ENCODE assay signal across 27 mouse cellular contexts in the genomic region with DNA sequence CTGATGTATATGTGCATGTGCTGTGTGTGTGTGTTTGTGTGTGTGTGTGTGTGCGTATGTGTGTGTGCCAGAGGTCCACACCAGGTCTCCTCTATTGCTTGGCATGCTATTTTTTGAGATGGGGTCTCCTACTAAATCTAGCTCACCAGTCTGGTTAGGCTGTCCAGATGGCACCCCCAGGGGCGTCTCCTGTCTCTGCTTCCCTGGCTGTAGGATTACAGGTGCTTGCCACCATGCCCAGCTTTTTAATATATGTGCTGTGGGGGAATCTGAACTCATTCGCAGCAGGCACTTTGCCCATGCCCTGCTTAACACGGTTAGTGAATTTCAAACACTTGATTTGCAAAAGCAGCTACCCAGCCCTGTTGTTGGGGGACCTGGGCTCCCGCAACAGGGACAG. TPM values are rescaled to one million over a fixed set of nuclear protein-coding genes. Genes with fewer than 3 reads are reported as not detected.
"Had no signal": no experiment of that assay in that cellular context is flagged by ENCODE, and none has a peak within 500 bp of the region (broad histone marks: within the 10 kb centered on the region; RNA-seq: fewer than 3 reads in every experiment).

No protein-coding gene starts in this region.

- H3K9ac ChIP-seq: embryonic facial prominence, embryonic 12.5 days; embryonic facial prominence, embryonic 13.5 days; embryonic facial prominence, embryonic 15.5 days; forebrain, embryonic 12.5 days; forebrain, embryonic 13.5 days; forebrain, embryonic 15.5 days; forebrain, postnatal 0 days had no signal

- H3K36me3 ChIP-seq: embryonic facial prominence, embryonic 10.5 days; embryonic facial prominence, embryonic 12.5 days; embryonic facial prominence, embryonic 13.5 days; embryonic facial prominence, embryonic 15.5 days; forebrain, embryonic 10.5 days; forebrain, embryonic 12.5 days; forebrain, embryonic 15.5 days had no signal

- ATAC-seq: forebrain, embryonic 13.5 days; forebrain, embryonic 14.5 days; forebrain, embryonic 15.5 days; forebrain, embryonic 16.5 days; forebrain, postnatal 0 days had no signal

- H3K4me2 ChIP-seq: embryonic facial prominence, embryonic 12.5 days; embryonic facial prominence, embryonic 13.5 days; embryonic facial prominence, embryonic 15.5 days; forebrain, embryonic 12.5 days; forebrain, embryonic 13.5 days; forebrain, embryonic 15.5 days; heart, embryonic 11.5 days had no signal

- H3K27me3 ChIP-seq: embryonic facial prominence, embryonic 12.5 days; embryonic facial prominence, embryonic 13.5 days; embryonic facial prominence, embryonic 15.5 days; forebrain, embryonic 12.5 days; forebrain, embryonic 13.5 days; forebrain, embryonic 15.5 days had no signal

- H3K4me3 ChIP-seq: embryonic facial prominence, embryonic 10.5 days; embryonic facial prominence, embryonic 12.5 days; embryonic facial prominence, embryonic 13.5 days; embryonic facial prominence, embryonic 15.5 days; erythroblast, embryonic 14.5 days; forebrain, embryonic 10.5 days; forebrain, embryonic 12.5 days; forebrain, embryonic 13.5 days; forebrain, embryonic 15.5 days; gastrocnemius, adult 2 months; heart, adult 2 months had no signal

- H3K9me3 ChIP-seq: embryonic facial prominence, embryonic 10.5 days; embryonic facial prominence, embryonic 12.5 days; embryonic facial prominence, embryonic 13.5 days; embryonic facial prominence, embryonic 15.5 days; forebrain, embryonic 10.5 days; forebrain, embryonic 12.5 days; forebrain, embryonic 13.5 days; forebrain, embryonic 15.5 days had no signal

- H3K4me1 ChIP-seq: embryonic facial prominence, embryonic 12.5 days; forebrain, embryonic 12.5 days; forebrain, embryonic 13.5 days; forebrain, embryonic 15.5 days had no signal

- H3K27ac ChIP-seq: embryonic facial prominence, embryonic 10.5 days; embryonic facial prominence, embryonic 12.5 days; embryonic facial prominence, embryonic 13.5 days; embryonic facial prominence, embryonic 15.5 days; forebrain, embryonic 10.5 days; forebrain, embryonic 12.5 days; forebrain, embryonic 13.5 days; forebrain, embryonic 15.5 days; gastrocnemius, adult 2 months; heart, adult 2 months had no signal

- DNase-seq: cerebellum, adult 8-10 months; cerebellum, adult 9-11 months; cerebellum, postnatal 14 days; cerebellum, postnatal 36 days; embryo, embryonic 11 days; forebrain, postnatal 0 days; gastrocnemius, adult 2 months; gastrocnemius, postnatal 10 days; gastrocnemius, postnatal 14 days; gastrocnemius, postnatal 25 days; gastrocnemius, postnatal 36 days; heart, adult 11 months; heart, adult 2 months had no signal

RNA-seq across cellular contexts. Expression of a gene that starts 29.5 kb away (rescaled TPM):
- total RNA-seq: common myeloid progenitor, adult 5-6 weeks; granulocyte monocyte progenitor cell, adult 5-6 weeks had no signal
- polyA plus RNA-seq: erythroblast, embryonic 14.5 days; forebrain, embryonic 13.5 days; heart, embryonic 11.5 days had no signal

RNA-seq across cellular contexts. Expression of a gene that starts 57.1 kb away (rescaled TPM):
- total RNA-seq: common myeloid progenitor, adult 5-6 weeks had no signal
